Mouse (Mus musculus): Measurements from ENCODE around the gene Slc48a1.

GRCm38 (mm10) chr15:97776514-97776913, 1.8 kb upstream of the Slc48a1 start:
- TF ChIP-seq CTCF (IDR thresholded peaks at IDR 0.05; ENCODE audit: low read depth) (peak; percentile 86), EP300 (optimal IDR thresholded peaks at IDR 0.05) (no peak)
